Mouse (Mus musculus) liver, adult (tissue): Measurements from ENCODE around the gene Hectd4.

Experiments used
- GATA4 ChIP-seq: IDR thresholded peaks from 2 replicates; pipeline ENCODE4 v1.6.1; 2014; ENCODE audit warnings: mild to moderate bottlenecking, low read length; ENCODE audit not compliant: insufficient replicate concordance

Gene Hectd4

GRCm38 (mm10) chr5:121387126-121387525 is 167.1 kb downstream of the Hectd4 start:
- no peak for TF ChIP-seq GATA4

GRCm38 (mm10) chr5:121389106-121389505 is 169.1 kb downstream of the Hectd4 start:
- no peak for TF ChIP-seq GATA4

- no peak for TF ChIP-seq GATA4
These were observed 169.7 kb downstream of the Hectd4 start for GRCm38 (mm10) chr5:121389691-121390090.

- TF ChIP-seq GATA4, result no peak
These were observed 172.8 kb downstream of the Hectd4 start for GRCm38 (mm10) chr5:121392667-121393380.

- no peak for TF ChIP-seq GATA4
These were observed 173.4 kb downstream of the Hectd4 start for GRCm38 (mm10) chr5:121393402-121393801.

GRCm38 (mm10) chr5:121395621-121396020 is 175.6 kb downstream of the Hectd4 start:
- TF ChIP-seq GATA4, result no peak

GRCm38 (mm10) chr5:121397187-121398145 is 177.4 kb downstream of the Hectd4 start, which contains the start of gene Naa25:
Gene Naa25 (plus strand): TSS chr5:121397936.
- TF ChIP-seq GATA4, result no peak; the same call in 1 of the 2 replicates

GRCm38 (mm10) chr5:121398146-121398964 is 178.3 kb downstream of the Hectd4 start:
- TF ChIP-seq GATA4, result no peak

GRCm38 (mm10) chr5:121398965-121399462 is 179.0 kb downstream of the Hectd4 start:
- TF ChIP-seq GATA4, result no peak

GRCm38 (mm10) chr5:121399540-121399939 is 179.5 kb downstream of the Hectd4 start:
- TF ChIP-seq GATA4, result no peak

- no peak for TF ChIP-seq GATA4
These were observed 180.0 kb downstream of the Hectd4 start for GRCm38 (mm10) chr5:121400064-121400463.

- no peak for TF ChIP-seq GATA4
These were observed 180.8 kb downstream of the Hectd4 start for GRCm38 (mm10) chr5:121400849-121401248.

- no peak for TF ChIP-seq GATA4
These were observed 187.8 kb downstream of the Hectd4 start for GRCm38 (mm10) chr5:121407856-121408255.

GRCm38 (mm10) chr5:121410975-121411374 is 191.0 kb downstream of the Hectd4 start:
- TF ChIP-seq GATA4, result no peak
